Mouse (Mus musculus) E14TG2a.4 (cell line): ENCODE results near the gene Amh.

ENCODE experiments used
- CTCF ChIP-seq: conservative IDR thresholded peaks from 2 replicates; pipeline ENCODE4 v1.5.1; 2014; ENCODE audit warnings: low read length
- NANOG ChIP-seq: IDR thresholded peaks from 2 replicates; pipeline ENCODE4 v1.6.1; 2014; ENCODE audit warnings: borderline replicate concordance, low read length, mixed read lengths
- POU5F1 ChIP-seq: IDR thresholded peaks from 2 replicates; pipeline ENCODE4 v1.6.1; 2014; ENCODE audit warnings: low read length, borderline replicate concordance

- TF ChIP-seq CTCF (no peak), POU5F1 (no peak), NANOG (no peak)
Measured at GRCm38 (mm10) chr10:80777123-80777522, 27.9 kb upstream of the Amh start.
